Mouse (Mus musculus) kidney, postnatal 4 days (tissue): ENCODE results near the gene Olfr539.
"Not testable (repeated sequence)": the region's sequence is repeated elsewhere in the genome, so short reads cannot be mapped to it uniquely, and the experiment has no call there.

Experiments used
- DNase-seq, 2 experiments: peaks; one replicate each; pipeline ENCODE4 v3.0.0; 2021; ENCODE audit warnings: mixed read lengths in 2 of 2

The Olfr539 gene

DNA sequence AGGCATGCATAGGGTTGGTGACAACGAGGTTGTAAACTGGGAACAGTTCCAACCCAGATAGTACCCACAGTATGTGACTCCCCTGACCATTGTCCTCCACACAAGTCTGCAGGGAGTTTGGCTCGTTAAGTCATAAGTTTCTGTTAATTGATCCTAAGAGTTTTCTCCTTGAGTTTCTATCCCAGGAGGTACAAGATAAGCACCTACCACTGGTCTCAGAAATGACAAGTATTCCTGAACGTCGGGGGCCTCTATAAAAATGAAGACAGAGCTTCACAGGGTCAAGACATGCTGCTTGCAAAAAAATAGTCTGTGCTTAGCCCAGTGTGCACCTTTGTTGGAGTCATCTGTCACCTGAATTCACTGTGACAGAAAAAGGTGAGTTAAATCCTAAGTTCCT is at the start of gene Olfr539:
Gene Olfr539, plus strand, starts transcription at position 301 of the 400 bp plus-strand sequence.
- DNase-seq: no peak

DNA sequence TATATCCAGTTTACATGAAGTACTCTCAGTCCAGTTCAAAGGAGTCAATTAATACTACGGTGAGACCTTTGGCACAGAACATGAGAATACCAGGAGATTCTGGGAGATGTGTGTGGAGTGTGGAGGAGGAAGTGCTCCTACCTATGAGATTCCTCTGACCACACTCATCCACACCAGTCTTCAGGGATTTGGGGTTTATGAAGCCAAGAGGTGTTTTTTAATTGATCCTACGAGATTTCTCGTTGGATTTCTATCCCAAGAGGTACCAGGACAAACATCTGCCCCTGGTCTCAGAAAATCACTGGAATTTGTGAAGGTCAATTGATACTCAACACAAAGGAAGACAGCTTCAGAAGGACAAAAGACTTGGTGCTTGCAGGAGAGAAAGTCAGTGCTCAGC is 31.1 kb upstream of the Olfr539 start, which contains the start of gene Olfr61:
Gene Olfr61, plus strand, starts transcription at position 301 of the 400 bp plus-strand sequence.
- DNase-seq: not testable (repeated sequence)

DNA sequence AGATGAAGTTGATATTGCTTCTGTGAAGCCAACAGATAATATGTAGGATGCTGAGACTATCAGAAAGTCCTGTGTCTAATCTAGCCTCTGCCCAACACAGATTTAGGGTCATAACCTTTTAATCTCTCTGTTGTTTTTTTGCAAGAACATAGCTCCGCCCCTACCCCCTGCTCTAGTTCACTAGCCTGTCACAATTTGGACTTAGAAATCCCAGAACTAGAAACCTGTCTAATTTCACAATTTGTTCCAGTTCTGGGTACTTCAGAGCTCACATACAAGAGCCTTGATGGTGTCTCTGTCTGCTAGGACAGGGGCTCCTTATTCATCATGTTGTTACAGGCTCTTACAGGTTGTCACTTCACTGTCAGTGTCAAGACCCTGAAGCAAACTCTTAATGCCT is 29.2 kb upstream of the Olfr539 start:
- no peak for DNase-seq

- DNase-seq: no peak
Measured at GRCm38 (mm10) chr7:140646152-140646551, 13.6 kb upstream of the Olfr539 start, which contains the start of gene Olfr53. Gene Olfr53 (plus strand): TSS chr7:140646452.

GRCm38 (mm10) chr7:140670693-140671092 is 11.0 kb downstream of the Olfr539 start:
- not testable (repeated sequence) for DNase-seq

GRCm38 (mm10) chr7:140675863-140676262 is 16.1 kb downstream of the Olfr539 start:
- DNase-seq: no peak

GRCm38 (mm10) chr7:140679591-140679990 is 19.9 kb downstream of the Olfr539 start:
- not testable (repeated sequence) for DNase-seq

- DNase-seq: no peak
Measured at GRCm38 (mm10) chr7:140681651-140682050, 21.9 kb downstream of the Olfr539 start, which contains the start of gene Olfr45. Gene Olfr45 (plus strand): TSS chr7:140681951.

DNA sequence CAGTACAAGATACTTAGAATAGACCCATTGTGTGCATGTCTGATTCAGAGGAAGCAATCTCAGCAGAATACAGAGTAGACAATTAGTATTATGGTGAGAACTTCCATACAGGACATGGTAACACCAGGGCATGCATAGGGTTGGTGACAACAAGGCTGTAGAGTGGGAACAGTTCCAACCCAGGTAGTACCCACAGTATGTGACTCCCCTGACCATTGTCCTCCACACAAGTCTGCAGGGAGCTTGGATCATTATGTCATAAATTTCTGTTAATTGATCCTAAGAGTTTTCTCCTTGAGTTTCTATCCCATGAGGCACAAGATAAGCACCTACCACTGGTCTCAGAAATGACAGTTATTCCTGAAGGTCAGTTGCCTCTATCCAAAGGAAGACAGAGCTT is 37.2 kb downstream of the Olfr539 start, which contains the start of gene Olfr541:
Gene Olfr541, plus strand, starts transcription at position 301 of the 400 bp plus-strand sequence.
- DNase-seq: no peak

DNA sequence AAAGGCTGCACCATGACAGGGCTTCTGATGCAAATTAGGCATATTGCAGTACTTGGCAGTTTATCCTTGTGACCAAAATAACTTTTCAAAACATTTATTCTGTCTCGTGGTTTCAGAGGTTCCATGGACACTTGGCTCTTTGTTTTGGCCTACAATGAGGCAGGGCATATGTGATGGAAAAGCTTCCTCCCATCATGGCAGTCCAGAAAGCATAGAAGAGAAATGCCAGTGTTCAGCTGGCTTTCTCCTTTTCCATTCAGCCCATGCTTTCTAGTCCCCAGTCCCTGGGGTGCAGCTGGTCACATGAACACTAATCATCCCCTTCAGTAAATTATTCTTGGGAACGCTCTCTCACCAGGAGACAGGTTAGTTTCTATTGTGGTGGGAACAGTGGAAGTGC is 46.6 kb downstream of the Olfr539 start:
- no peak for DNase-seq

DNA sequence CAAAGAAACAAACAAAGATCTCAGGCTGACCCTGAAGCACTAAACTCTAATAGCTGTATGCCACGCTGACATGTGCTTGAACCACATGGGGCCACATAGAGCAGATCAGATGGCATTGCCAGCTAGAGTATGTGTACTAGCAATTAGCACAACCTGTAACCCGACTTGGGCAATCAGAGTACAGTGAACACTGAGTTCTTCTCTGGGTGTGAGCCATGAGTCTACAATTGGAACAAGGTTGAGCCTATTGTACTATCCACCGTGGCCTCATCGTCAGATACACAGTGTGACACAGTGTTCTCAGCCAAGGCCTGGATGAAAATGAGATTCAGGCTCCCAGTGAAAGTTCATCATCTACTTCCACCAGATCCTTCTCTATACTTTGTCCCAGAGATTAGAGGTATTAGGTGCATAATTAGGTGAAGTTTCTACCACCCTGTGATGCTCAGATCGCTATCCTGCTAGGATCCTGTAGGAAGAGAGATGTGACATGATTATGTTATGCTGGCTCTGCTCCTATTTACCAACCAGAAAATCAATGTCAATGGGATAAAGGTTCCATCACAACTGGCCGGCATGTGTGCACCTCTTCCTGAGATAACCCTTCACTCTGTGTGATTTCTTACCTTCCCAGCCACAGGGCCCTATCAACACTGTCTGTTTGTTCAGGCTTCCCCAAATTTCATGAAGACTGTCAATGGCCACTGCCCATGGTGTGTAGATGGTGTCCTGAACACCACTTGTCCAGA is 48.0 kb downstream of the Olfr539 start:
- DNase-seq: no peak

- no peak for DNase-seq
Measured at GRCm38 (mm10) chr7:140717155-140718055, 57.7 kb downstream of the Olfr539 start.

GRCm38 (mm10) chr7:140721095-140721494 is 61.4 kb downstream of the Olfr539 start:
- DNase-seq: no peak

- DNase-seq: no peak
Measured at GRCm38 (mm10) chr7:140725558-140725957, 65.8 kb downstream of the Olfr539 start.
